Mouse (Mus musculus) kidney, embryonic 14.5 days (tissue): ENCODE measurements around the gene Crebzf. TPM values are rescaled to one million over a fixed set of nuclear protein-coding genes. Genes with fewer than 3 reads are reported as not detected.

Source experiments
- ATAC-seq: fragments of 200-750 bp; cut with Nextera tagmentation; 2 replicates; pipeline ENCODE4 v1.8.0; 2017; ENCODE audit warnings: moderate number of reproducible peaks, mild to moderate bottlenecking, moderate TSS enrichment, moderate library complexity; ENCODE audit not compliant: low FRiP score, low TSS enrichment
- H3K27ac ChIP-seq: fragments of 300-500 bp; sonication (generic); 2 replicates; pipeline ENCODE4 v1.5.1; 2014; ENCODE audit warnings: low read depth, mild to moderate bottlenecking, low read length, moderate library complexity, mixed read lengths
- H3K27me3 ChIP-seq: fragments of 300-500 bp; sonication (generic); 2 replicates; pipeline ENCODE4 v1.6.1; 2014; ENCODE audit warnings: mild to moderate bottlenecking, low read length; ENCODE audit not compliant: control insufficient read depth, insufficient read depth
- H3K36me3 ChIP-seq: fragments of 300-500 bp; sonication (generic); 2 replicates; pipeline ENCODE4 v1.6.1; 2014; ENCODE audit warnings: low read length, mixed read lengths; ENCODE audit not compliant: control insufficient read depth, insufficient read depth
- H3K4me1 ChIP-seq: fragments of 300-500 bp; sonication (generic); 2 replicates; pipeline ENCODE4 v1.6.1; 2014; ENCODE audit warnings: low read length, mixed read lengths; ENCODE audit not compliant: control insufficient read depth, insufficient read depth
- H3K4me2 ChIP-seq: fragments of 300-500 bp; sonication (generic); replicated peaks from 2 replicates; pipeline ENCODE4 v1.6.1; 2014; ENCODE audit warnings: low read depth, mild to moderate bottlenecking, low read length
- H3K4me3 ChIP-seq: fragments of 300-500 bp; sonication (generic); 2 replicates; pipeline ENCODE4 v1.5.1; 2014; ENCODE audit warnings: mild to moderate bottlenecking, low read length
- H3K9ac ChIP-seq: fragments of 300-500 bp; sonication (generic); 2 replicates; pipeline ENCODE4 v1.6.1; 2014; ENCODE audit warnings: low read depth, mild to moderate bottlenecking, low read length, moderate library complexity
- H3K9me3 ChIP-seq: fragments of 300-500 bp; sonication (generic); 2 replicates; pipeline ENCODE4 v1.6.1; 2016; ENCODE audit warnings: low read length; ENCODE audit not compliant: control insufficient read depth
- WGBS: fragments of 180-500 bp; shearing (Covaris S2); extraction: QIAGEN DNeasy Blood & Tissue Kit; methylation state at CpG from one replicate; pipeline ENCODE4 v1.1.7; 2014; 5-methylcytosine and 5-hydroxymethylcytosine counted together
- polyA plus RNA-seq: library from polyadenylated mRNA; unstranded; fragments of >200 nt; fragmentation: Nextera tagmentation; extraction: Ambion mirVana; gene quantifications from 2 replicates; pipeline ENCODE4 v1.2.1, GENCODE M21; 2014

Crebzf gene
- polyA plus RNA-seq, result 54.2 and 55.3 TPM in 2 replicates

- H3K9ac ChIP-seq, result peak within 1 kb of the TSS; percentile 100
- peak within 1 kb of the TSS; percentile 89 for H3K4me2 ChIP-seq
- ATAC-seq, result peak; percentile 98
- H3K9me3 ChIP-seq, result no peaks in the 10 kb centered on the region
- under 1% methylated on average over 39 of the region's 54 CpGs for WGBS
- peak within 1 kb of the TSS; percentile 99 for H3K27ac ChIP-seq
- peaks cover 6% of the 10 kb centered on the region; the same call in 1 of the 2 replicates for H3K36me3 ChIP-seq
- no peaks in the 10 kb centered on the region for H3K4me1 ChIP-seq
- H3K4me3 ChIP-seq, result peak within 1 kb of the TSS; percentile 98
- H3K27me3 ChIP-seq, result no peaks in the 10 kb centered on the region
These were observed at the start of gene Crebzf for GRCm38 (mm10) chr7:90442518-90443080. TSS of gene Crebzf (plus strand) at chr7:90442729.

GRCm38 (mm10) chr7:90395073-90395472 is 47.5 kb upstream of the Crebzf start:
- Histone ChIP-seq H3K36me3 (no peaks in the 10 kb centered on the region), H3K9me3 (no peaks in the 10 kb centered on the region), H3K4me3 (no peak overlapping the region), H3K4me2 (no peak overlapping the region), H3K9ac (no peak overlapping the region), H3K27ac (no peak overlapping the region), H3K27me3 (no peaks in the 10 kb centered on the region), H3K4me1 (no peaks in the 10 kb centered on the region)
- no peak for ATAC-seq
- WGBS, result 55% methylated on average over 4 of the region's 4 CpGs

- Histone ChIP-seq H3K4me2 (no peak overlapping the region), H3K27ac (no peak overlapping the region), H3K4me1 (no peaks in the 10 kb centered on the region), H3K4me3 (no peak overlapping the region), H3K36me3 (no peaks in the 10 kb centered on the region), H3K9me3 (no peaks in the 10 kb centered on the region), H3K27me3 (no peaks in the 10 kb centered on the region), H3K9ac (no peak overlapping the region)
- ATAC-seq, result no peak
- WGBS, result 69% methylated on average over 5 of the region's 5 CpGs
These were observed 46.6 kb upstream of the Crebzf start for GRCm38 (mm10) chr7:90395928-90396327.

- no peaks in the 10 kb centered on the region for H3K36me3 ChIP-seq
- 43% methylated on average over 3 of the region's 3 CpGs for WGBS
- no peaks in the 10 kb centered on the region for H3K4me1 ChIP-seq
- no peak overlapping the region for H3K9ac ChIP-seq
- H3K27me3 ChIP-seq, result no peaks in the 10 kb centered on the region
- no peak overlapping the region for H3K4me3 ChIP-seq
- H3K9me3 ChIP-seq, result no peaks in the 10 kb centered on the region
- no peak for ATAC-seq
- no peak overlapping the region for H3K27ac ChIP-seq
- no peak overlapping the region for H3K4me2 ChIP-seq
These were observed 32.6 kb upstream of the Crebzf start for GRCm38 (mm10) chr7:90409934-90410333.

- H3K27ac ChIP-seq, result no peak within 1 kb of the TSS
These were observed 16.2 kb upstream of the Crebzf start, which contains the start of gene Ccdc89 for GRCm38 (mm10) chr7:90426020-90427001. TSS of gene Ccdc89 (plus strand) at chr7:90426577.

GRCm38 (mm10) chr7:90427006-90427405 is 15.5 kb upstream of the Crebzf start:
- no peak for ATAC-seq
- H3K27me3 ChIP-seq, result no peaks in the 10 kb centered on the region
- WGBS, result 66% methylated on average over 9 of the region's 9 CpGs
- H3K36me3 ChIP-seq, result no peaks in the 10 kb centered on the region
- peak overlapping the region; percentile 40 for H3K4me2 ChIP-seq
- peak overlapping the region; percentile 35; the same call in 1 of the 2 replicates for H3K4me3 ChIP-seq
- peak overlapping the region; percentile 38 for H3K9ac ChIP-seq
- H3K9me3 ChIP-seq, result no peaks in the 10 kb centered on the region
- H3K27ac ChIP-seq, result no peak overlapping the region
- H3K4me1 ChIP-seq, result no peaks in the 10 kb centered on the region

More at GRCm38 (mm10) chr7:90426020-90427001, 16.2 kb upstream of the Crebzf start, which contains the start of gene Ccdc89:
- Histone ChIP-seq H3K36me3 (no peaks in the 10 kb centered on the region), H3K27me3 (no peaks in the 10 kb centered on the region), H3K4me1 (no peaks in the 10 kb centered on the region), H3K4me3 (peak within 1 kb of the TSS; percentile 35), H3K9ac (peak within 1 kb of the TSS; percentile 38), H3K9me3 (no peaks in the 10 kb centered on the region), H3K4me2 (peak within 1 kb of the TSS; percentile 40)
- WGBS, result 21% methylated on average over 29 of the region's 29 CpGs
- peak; percentile 100 for ATAC-seq

- H3K36me3 ChIP-seq, result no peaks in the 10 kb centered on the region
- ATAC-seq, result no peak
- H3K4me2 ChIP-seq, result no peak overlapping the region
- H3K27me3 ChIP-seq, result no peaks in the 10 kb centered on the region
- H3K27ac ChIP-seq, result no peak overlapping the region
- H3K9ac ChIP-seq, result no peak overlapping the region
- no peaks in the 10 kb centered on the region for H3K4me1 ChIP-seq
- H3K4me3 ChIP-seq, result no peak overlapping the region
- no peaks in the 10 kb centered on the region for H3K9me3 ChIP-seq
These were observed 10.3 kb upstream of the Crebzf start for GRCm38 (mm10) chr7:90432221-90432620.

- H3K9me3 ChIP-seq, result no peaks in the 10 kb centered on the region
- H3K4me2 ChIP-seq, result no peak overlapping the region
- H3K9ac ChIP-seq, result no peak overlapping the region
- WGBS, result 90% methylated on average over 4 of the region's 4 CpGs
- no peak overlapping the region for H3K27ac ChIP-seq
- no peaks in the 10 kb centered on the region for H3K36me3 ChIP-seq
- no peak for ATAC-seq
- no peak overlapping the region for H3K4me3 ChIP-seq
- H3K4me1 ChIP-seq, result no peaks in the 10 kb centered on the region
- H3K27me3 ChIP-seq, result no peaks in the 10 kb centered on the region
These were observed 2.5 kb upstream of the Crebzf start for GRCm38 (mm10) chr7:90440044-90440443.

GRCm38 (mm10) chr7:90442070-90442469 is 459 bp upstream of the Crebzf start:
- peaks cover 1% of the 10 kb centered on the region; the same call in 1 of the 2 replicates for H3K36me3 ChIP-seq
- no peak overlapping the region; the same call in 1 of the 2 replicates for H3K27ac ChIP-seq
- H3K27me3 ChIP-seq, result no peaks in the 10 kb centered on the region
- ATAC-seq, result peak; percentile 0; the same call in 1 of the 2 replicates
- no peaks in the 10 kb centered on the region for H3K4me1 ChIP-seq
- peak overlapping the region; percentile 55 for H3K9ac ChIP-seq
- H3K9me3 ChIP-seq, result no peaks in the 10 kb centered on the region
- peak overlapping the region; percentile 89 for H3K4me2 ChIP-seq
- peak overlapping the region; percentile 98 for H3K4me3 ChIP-seq
- WGBS, result 14% methylated on average over 4 of the region's 4 CpGs
